Mouse (Mus musculus) MEL (cell line): ENCODE data around the gene Prr5l. TPM values are rescaled to one million over a fixed set of nuclear protein-coding genes. Genes with fewer than 3 reads are reported as not detected.

Source experiments
- DNase-seq: peaks from one replicate; pipeline ENCODE4 v3.0.0; 2011; ENCODE audit warnings: low read depth, low spot score
- H3K27ac ChIP-seq: 2 replicates; pipeline ENCODE4 v1.5.1; 2012; ENCODE audit warnings: low read depth, mild to moderate bottlenecking, control low read depth, low read length, moderate library complexity; ENCODE audit not compliant: control insufficient read depth
- H3K27me3 ChIP-seq, 2 experiments: fragments of 150-350 bp in 1 of 2; sonication (generic) in 1 of 2; 2 replicates each; pipeline ENCODE4 v1.6.1; 2012; ENCODE audit warnings: low read length in 2 of 2, mild to moderate bottlenecking in 2 of 2, improper control_type of control experiment in 1 of 2, moderate library complexity in 1 of 2; ENCODE audit not compliant: insufficient read depth in 2 of 2, control insufficient read depth in 1 of 2
- H3K36me3 ChIP-seq, 2 experiments: 2 replicates each; pipeline ENCODE4 v1.6.1; 2012 to 2014; ENCODE audit warnings: low read length in 2 of 2, improper control_type of control experiment in 1 of 2, inconsistent platforms in 1 of 2, mild to moderate bottlenecking in 1 of 2; ENCODE audit not compliant: insufficient read depth in 2 of 2, control insufficient read depth in 1 of 2
- H3K4me1 ChIP-seq, 2 experiments: fragments of 150-350 bp in 1 of 2; sonication (generic) in 1 of 2; 2 replicates each; pipeline ENCODE4 v1.6.1; 2012; ENCODE audit warnings: low read length in 2 of 2, improper control_type of control experiment in 1 of 2, mild to moderate bottlenecking in 1 of 2; ENCODE audit not compliant: insufficient read depth in 2 of 2, control insufficient read depth in 1 of 2
- H3K4me3 ChIP-seq, 2 experiments: fragments of 150-350 bp in 1 of 2; sonication (generic) in 1 of 2; 2 replicates each; pipeline ENCODE4 v1.5.1; 2012; ENCODE audit warnings: low read depth in 2 of 2, low read length in 2 of 2, mild to moderate bottlenecking in 2 of 2, moderate library complexity in 2 of 2, control low read depth in 1 of 2, improper control_type of control experiment in 1 of 2; ENCODE audit not compliant: control insufficient read depth in 1 of 2, insufficient read depth in 1 of 2
- H3K79me2 ChIP-seq: 2 replicates; pipeline ENCODE4 v1.6.1; 2012; ENCODE audit warnings: mild to moderate bottlenecking, low read length, moderate library complexity; ENCODE audit not compliant: control insufficient read depth, poor library complexity, insufficient read depth
- H3K9ac ChIP-seq: 2 replicates; pipeline ENCODE4 v1.6.1; 2012; ENCODE audit warnings: low read depth, mild to moderate bottlenecking, control low read depth, low read length, moderate library complexity; ENCODE audit not compliant: control insufficient read depth, poor library complexity, severe bottlenecking
- H3K9me3 ChIP-seq: fragments of 150-350 bp; sonication (generic); replicated peaks from 2 replicates; pipeline ENCODE4 v1.6.1; 2012; ENCODE audit warnings: mild to moderate bottlenecking, low read length, improper control_type of control experiment, moderate library complexity; ENCODE audit not compliant: insufficient read depth
- BHLHE40 ChIP-seq: IDR thresholded peaks from 2 replicates; pipeline ENCODE4 v1.6.1; 2012; ENCODE audit warnings: low read depth, mild to moderate bottlenecking, inconsistent platforms, low read length, improper control_type of control experiment, borderline replicate concordance
- CHD2 ChIP-seq: IDR thresholded peaks from 2 replicates; pipeline ENCODE4 v1.6.1; 2011; ENCODE audit warnings: low read length, improper control_type of control experiment
- ELF1 ChIP-seq: IDR thresholded peaks from 2 replicates; pipeline ENCODE4 v1.6.1; 2014; ENCODE audit warnings: low read depth, mild to moderate bottlenecking, inconsistent platforms, low read length, improper control_type of control experiment, moderate library complexity
- EP300 ChIP-seq, 2 experiments: IDR thresholded peaks; 2 replicates each; pipeline ENCODE4 v1.6.1; 2011; ENCODE audit warnings: improper control_type of control experiment in 2 of 2, low read length in 2 of 2, low read depth in 1 of 2, mild to moderate bottlenecking in 1 of 2
- ETS1 ChIP-seq: IDR thresholded peaks from 2 replicates; pipeline ENCODE4 v1.6.1; 2012; ENCODE audit warnings: low read depth, mild to moderate bottlenecking, inconsistent platforms, low read length, improper control_type of control experiment, moderate library complexity
- GABPA ChIP-seq: IDR thresholded peaks from 2 replicates; pipeline ENCODE4 v1.6.1; 2012; ENCODE audit warnings: low read depth, mild to moderate bottlenecking, inconsistent platforms, low read length, improper control_type of control experiment, moderate library complexity
- GATA1 ChIP-seq: IDR thresholded peaks from 2 replicates; pipeline ENCODE4 v1.6.1; 2011; ENCODE audit warnings: low read depth, low read length, improper control_type of control experiment
- HCFC1 ChIP-seq: IDR thresholded peaks from 2 replicates; pipeline ENCODE4 v1.6.1; 2012; ENCODE audit warnings: low read depth, mild to moderate bottlenecking, inconsistent platforms, low read length, improper control_type of control experiment, moderate library complexity
- JUND ChIP-seq: IDR thresholded peaks from 2 replicates; pipeline ENCODE4 v1.6.1; 2011; ENCODE audit warnings: low read depth, mild to moderate bottlenecking, improper control_type of control experiment, low read length
- KAT2A ChIP-seq: conservative IDR thresholded peaks from 2 replicates; pipeline ENCODE4 v1.6.1; 2012; ENCODE audit warnings: low read depth, low read length, improper control_type of control experiment, inconsistent platforms
- MAFK ChIP-seq: IDR thresholded peaks from 2 replicates; pipeline ENCODE4 v1.6.1; 2011; ENCODE audit warnings: low read depth, mild to moderate bottlenecking, low read length, improper control_type of control experiment, borderline replicate concordance
- MAX ChIP-seq: IDR thresholded peaks from 2 replicates; pipeline ENCODE4 v1.6.1; 2011; ENCODE audit warnings: low read length, improper control_type of control experiment
- MAZ ChIP-seq: IDR thresholded peaks from 2 replicates; pipeline ENCODE4 v1.6.1; 2012; ENCODE audit warnings: low read depth, mild to moderate bottlenecking, inconsistent platforms, low read length, improper control_type of control experiment
- MXI1 ChIP-seq: IDR thresholded peaks from 2 replicates; pipeline ENCODE4 v1.6.1; 2011; ENCODE audit warnings: mild to moderate bottlenecking, low read depth, low read length, improper control_type of control experiment
- MYB ChIP-seq: IDR thresholded peaks from 2 replicates; pipeline ENCODE4 v1.6.1; 2011; ENCODE audit warnings: mild to moderate bottlenecking, low read depth, low read length, improper control_type of control experiment
- MYC ChIP-seq: IDR thresholded peaks from 2 replicates; pipeline ENCODE4 v1.6.1; 2011; ENCODE audit warnings: low read depth, mild to moderate bottlenecking, low read length, improper control_type of control experiment, moderate library complexity
- NRF1 ChIP-seq: IDR thresholded peaks from 2 replicates; pipeline ENCODE4 v1.6.1; 2014; ENCODE audit warnings: low read depth, mild to moderate bottlenecking, inconsistent platforms, low read length, improper control_type of control experiment, moderate library complexity; ENCODE audit not compliant: poor library complexity, insufficient read depth, severe bottlenecking
- POLR2A ChIP-seq, 2 experiments: IDR thresholded peaks; 2 replicates each; pipeline ENCODE4 v1.6.1; 2011 to 2012; ENCODE audit warnings: low read length in 2 of 2, mild to moderate bottlenecking in 2 of 2, control low read depth in 1 of 2, improper control_type of control experiment in 1 of 2, low read depth in 1 of 2, moderate library complexity in 1 of 2; ENCODE audit not compliant: control insufficient read depth in 1 of 2, insufficient read depth in 1 of 2, poor library complexity in 1 of 2
- POLR2AphosphoS2 ChIP-seq: IDR thresholded peaks from 2 replicates; pipeline ENCODE4 v1.6.1; 2011; ENCODE audit warnings: low read length, improper control_type of control experiment
- POLR2AphosphoS5 ChIP-seq: IDR thresholded peaks from 2 replicates; pipeline ENCODE4 v1.6.1; 2012; ENCODE audit warnings: low read depth, borderline replicate concordance, mild to moderate bottlenecking, inconsistent platforms, low read length, moderate library complexity, mixed read lengths
- RAD21 ChIP-seq: IDR thresholded peaks from 2 replicates; pipeline ENCODE4 v1.6.1; 2011; ENCODE audit warnings: mild to moderate bottlenecking, low read depth, low read length, improper control_type of control experiment
- SMC3 ChIP-seq: IDR thresholded peaks from 2 replicates; pipeline ENCODE4 v1.6.1; 2011; ENCODE audit warnings: low read depth, low read length, improper control_type of control experiment
- TAL1 ChIP-seq: IDR thresholded peaks from 2 replicates; pipeline ENCODE4 v1.6.1; 2012; ENCODE audit warnings: mild to moderate bottlenecking, inconsistent platforms, low read length, moderate library complexity, mixed read lengths
- TCF12 ChIP-seq: IDR thresholded peaks from 2 replicates; pipeline ENCODE4 v1.6.1; 2014; ENCODE audit warnings: low read depth, mild to moderate bottlenecking, inconsistent platforms, low read length, improper control_type of control experiment, moderate library complexity
- UBTF ChIP-seq: IDR thresholded peaks from 2 replicates; pipeline ENCODE4 v1.6.1; 2012; ENCODE audit warnings: low read depth, mild to moderate bottlenecking, inconsistent platforms, low read length, improper control_type of control experiment, moderate library complexity, borderline replicate concordance; ENCODE audit not compliant: insufficient read depth
- USF1 ChIP-seq: IDR thresholded peaks from 2 replicates; pipeline ENCODE4 v1.6.1; 2014; ENCODE audit warnings: low read depth, mild to moderate bottlenecking, inconsistent platforms, low read length, improper control_type of control experiment, moderate library complexity
- USF2 ChIP-seq, 2 experiments: IDR thresholded peaks; 2 replicates each; pipeline ENCODE4 v1.6.1; 2011 to 2012; ENCODE audit warnings: improper control_type of control experiment in 2 of 2, low read length in 2 of 2, borderline replicate concordance in 1 of 2, inconsistent platforms in 1 of 2, low read depth in 1 of 2, mild to moderate bottlenecking in 1 of 2; ENCODE audit not compliant: insufficient read depth in 1 of 2
- ZMIZ1 ChIP-seq: IDR thresholded peaks from 2 replicates; pipeline ENCODE4 v1.6.1; 2012; ENCODE audit warnings: low read depth, mild to moderate bottlenecking, inconsistent platforms, low read length, improper control_type of control experiment, moderate library complexity
- ZNF384 ChIP-seq: IDR thresholded peaks from 2 replicates; pipeline ENCODE4 v1.6.1; 2012; ENCODE audit warnings: low read depth, mild to moderate bottlenecking, inconsistent platforms, low read length, improper control_type of control experiment
- polyA plus RNA-seq, 2 experiments: library from polyadenylated mRNA; stranded (reverse) in 1 of 2; unstranded in 1 of 2; fragments of >175 nt in 1 of 2; fragments of >200 nt in 1 of 2; gene quantifications; 2 replicates each; pipeline versions ENCODE4 v1.2.1 to v1.2.4; 2012; ENCODE audit warnings: low replicate concordance in 2 of 2, low read depth in 1 of 2; ENCODE audit not compliant: insufficient read length in 2 of 2, insufficient read depth in 1 of 2, missing spikeins in 1 of 2
- total RNA-seq: library from RNA; depleted of rRNA; stranded (reverse); fragments of 300-350 nt; gene quantifications from 2 replicates; pipeline ENCODE4 v1.2.3, GENCODE M21; 2012

Gene Prr5l
- total and polyA plus RNA-seq, 3 experiments: 0.04 TPM; not detected in 2

DNA sequence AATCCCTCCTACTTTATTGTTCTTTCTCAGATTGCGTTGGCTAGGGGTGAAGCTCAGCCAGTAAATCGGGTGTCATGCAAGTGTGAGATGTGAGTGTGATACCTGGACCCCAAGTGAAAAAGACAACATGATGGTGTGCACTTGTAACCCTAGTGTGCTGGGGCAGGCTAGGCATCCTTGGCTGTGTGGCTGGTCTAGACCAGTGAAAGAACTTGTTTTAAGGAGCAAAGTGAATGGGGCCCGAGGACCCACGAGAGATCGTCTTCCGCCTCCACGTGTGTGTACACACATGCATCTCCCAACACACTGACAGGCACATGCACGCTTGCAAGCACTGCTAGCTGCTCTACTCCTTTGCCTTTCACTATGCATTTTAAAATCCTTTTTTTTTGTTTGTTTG is 6.1 kb upstream of the Prr5l start:
- Histone ChIP-seq H3K27me3 (no peaks in the 10 kb centered on the region), H3K4me3 (no peak overlapping the region), H3K36me3 (peaks cover 0 to 6% of the 10 kb centered on the region in 2 experiments; a peak in 2 of 4 replicates), H3K9me3 (no peaks in the 10 kb centered on the region), H3K4me1 (peaks cover 0 to 11% of the 10 kb centered on the region in 2 experiments; a peak in 2 of 4 replicates), H3K27ac (no peak overlapping the region), H3K9ac (no peak overlapping the region), H3K79me2 (peaks cover 3% of the 10 kb centered on the region; the same call in 1 of the 2 replicates)
- no peak for DNase-seq
- TF ChIP-seq GATA1 (no peak), MYB (no peak), POLR2AphosphoS2 (no peak), TAL1 (no peak), KAT2A (no peak), USF2 (IDR thresholded peaks at IDR 0.05; ENCODE audit: borderline replicate concordance in 1 of 2, insufficient read depth in 1 of 2, low read depth in 1 of 2, low read length in 2 of 2) (no peak), ELF1 (no peak), HCFC1 (no peak), USF1 (no peak), MXI1 (no peak), BHLHE40 (no peak), ZMIZ1 (no peak), JUND (no peak), UBTF (no peak), EP300 (IDR thresholded peaks at IDR 0.05; ENCODE audit: low read depth in 1 of 2, low read length in 2 of 2) (no peak), POLR2A (IDR thresholded peaks at IDR 0.05; ENCODE audit: control insufficient read depth in 1 of 2, insufficient read depth in 1 of 2, low read depth in 1 of 2, low read length in 2 of 2, poor library complexity in 1 of 2) (no peak), MYC (no peak), MAX (no peak), MAFK (no peak), CHD2 (no peak)

- H3K79me2 ChIP-seq: peaks cover 2% of the 10 kb centered on the region; the same call in 1 of the 2 replicates
- peak within 1 kb of the TSS; percentile 76 for H3K9ac ChIP-seq
- H3K27ac ChIP-seq: peak within 1 kb of the TSS; percentile 36; the same call in 1 of the 2 replicates
- peak; percentile 97 for DNase-seq
- no peaks in the 10 kb centered on the region for H3K9me3 ChIP-seq
- H3K36me3 ChIP-seq: peaks cover 0 to 6% of the 10 kb centered on the region in 2 experiments; a peak in 2 of 4 replicates
- H3K27me3 ChIP-seq: peaks cover 3 to 9% of the 10 kb centered on the region in 2 experiments; a peak in 3 of 4 replicates
- H3K4me3 ChIP-seq: peak within 1 kb of the TSS; percentile 53 to 83
- H3K4me1 ChIP-seq: peaks cover 0 to 11% of the 10 kb centered on the region in 2 experiments; a peak in 2 of 4 replicates
- TF ChIP-seq MYB (no peak), ETS1 (no peak), POLR2A (IDR thresholded peaks at IDR 0.05; ENCODE audit: control insufficient read depth in 1 of 2, insufficient read depth in 1 of 2, low read depth in 1 of 2, low read length in 2 of 2, poor library complexity in 1 of 2) (peak; percentile 39 to 78; a peak in 3 of 4 replicates), GATA1 (no peak), POLR2AphosphoS5 (no peak), TCF12 (no peak; the same call in 1 of the 2 replicates), HCFC1 (peak; percentile 99), ZNF384 (no peak), SMC3 (no peak), MAFK (no peak), GABPA (no peak), RAD21 (no peak), NRF1 (peak; percentile 66), JUND (no peak), MAZ (no peak), CHD2 (no peak), USF2 (IDR thresholded peaks at IDR 0.05; ENCODE audit: borderline replicate concordance in 1 of 2, insufficient read depth in 1 of 2, low read depth in 1 of 2, low read length in 2 of 2) (peak; percentile 97 to 99), BHLHE40 (peak; percentile 63; the same call in 1 of the 2 replicates)
Measured at GRCm38 (mm10) chr2:101885768-101886438, 3.1 kb upstream of the Prr5l start, which contains the start of gene Commd9. Gene Commd9 (plus strand): TSS chr2:101886247.
